Mouse (Mus musculus) small intestine, adult 2 months (tissue): Measurements from ENCODE around the gene Urad.

ENCODE experiments used
- CTCF ChIP-seq: fragments of 200-500 bp; IDR thresholded peaks from 2 replicates; pipeline ENCODE4 v1.5.1; 2012; ENCODE audit warnings: low read depth, mild to moderate bottlenecking, control low read depth, inconsistent platforms, low read length, moderate library complexity, mixed read lengths; ENCODE audit not compliant: insufficient replicate concordance, insufficient read length; ENCODE audit errors: extremely low read depth
- POLR2A ChIP-seq: fragments of 200-500 bp; IDR thresholded peaks from 2 replicates; pipeline ENCODE4 v1.6.1; 2012; ENCODE audit warnings: low read depth, mild to moderate bottlenecking, control low read depth, inconsistent platforms, low read length, moderate library complexity

GRCm38 (mm10) chr5:147325931-147326330, 3.7 kb upstream of the Urad start:
- no peak for TF ChIP-seq CTCF
- no peak for TF ChIP-seq POLR2A
